Mouse (Mus musculus): ENCODE data around the gene Sgip1.

DNA sequence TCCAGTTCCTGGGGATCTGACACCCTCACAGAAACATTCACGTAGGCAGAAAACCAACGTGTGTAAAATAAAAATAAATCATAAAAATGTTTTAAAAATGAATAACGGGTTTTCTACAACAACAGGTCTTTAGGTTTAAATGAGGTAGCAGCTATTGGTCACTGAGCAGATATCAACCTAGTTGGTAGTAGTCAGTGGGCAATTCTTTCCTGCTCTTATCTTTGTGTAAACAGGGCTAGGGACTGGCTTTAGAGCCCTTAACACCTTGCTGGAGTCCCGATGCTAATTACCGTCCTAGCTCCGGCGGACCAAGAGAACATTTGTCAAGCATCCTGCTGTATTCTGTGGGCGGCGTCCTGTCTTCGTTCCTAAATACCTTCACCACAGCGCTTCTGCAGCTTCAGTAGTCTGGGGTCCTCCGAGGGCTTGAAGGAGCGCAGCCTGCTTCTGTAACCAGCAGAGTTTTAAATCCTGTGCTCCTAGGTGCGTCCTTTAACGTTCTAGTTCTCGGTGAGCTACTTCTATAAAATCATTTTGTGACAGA lies 236.8 kb downstream of the Sgip1 start:
- no peak for TF ChIP-seq CTCF (IDR thresholded peaks at IDR 0.05; ENCODE audit: extremely low read depth, insufficient read length, insufficient replicate concordance, low read depth, low read length)
- no peak for TF ChIP-seq POLR2A (IDR thresholded peaks at IDR 0.05; ENCODE audit: low read depth, low read length)

All from small intestine, adult 2 months (tissue).